Mouse (Mus musculus): ENCODE measurements around the gene Cnn1.
"Not testable (repeated sequence)": the region's sequence is repeated elsewhere in the genome, so short reads cannot be mapped to it uniquely, and the experiment has no call there.

The Cnn1 gene

DNA sequence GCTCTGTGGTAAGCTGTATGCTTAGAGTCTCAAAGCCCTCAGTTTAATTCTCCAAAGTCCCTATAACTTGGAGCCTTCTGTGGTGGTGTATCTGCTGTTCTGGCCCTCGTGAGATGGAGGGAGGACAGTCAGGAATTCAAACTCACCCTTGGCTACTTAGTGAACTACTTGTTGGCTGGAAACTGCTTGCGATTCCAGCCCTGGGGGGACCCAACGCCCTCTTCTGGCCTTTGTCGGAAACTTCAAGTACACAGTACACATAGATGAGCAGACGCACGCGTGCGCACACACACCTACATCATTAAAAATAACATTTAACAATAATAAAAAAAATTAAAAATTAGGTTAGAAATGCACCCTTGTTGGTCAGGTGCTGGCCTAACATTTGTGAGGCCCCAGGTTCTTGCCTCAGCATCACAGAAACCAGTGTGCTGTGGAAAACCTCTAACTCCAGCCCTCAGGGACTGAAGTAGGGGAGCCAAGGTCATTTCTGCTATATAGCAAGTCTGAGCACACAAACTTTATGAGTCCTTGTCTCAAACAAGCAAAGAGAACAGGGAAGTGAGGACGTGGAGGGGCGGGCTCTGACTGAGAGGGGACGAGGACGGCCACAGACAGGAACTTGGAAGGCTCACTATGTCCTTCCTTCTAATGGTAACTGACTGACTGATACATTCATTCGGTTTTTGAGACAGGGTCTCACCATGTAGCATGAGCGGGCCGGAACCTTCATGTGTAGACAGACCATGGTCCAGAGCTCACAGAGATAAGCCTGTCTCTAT lies 26.4 kb downstream of the Cnn1 start:
- DNase-seq (ENCODE audit: extremely low spot score): no peak

GRCm38 (mm10) chr9:22131226-22131981 lies 32.4 kb downstream of the Cnn1 start:
- peak; percentile 52 for DNase-seq (ENCODE audit: extremely low spot score)

DNA sequence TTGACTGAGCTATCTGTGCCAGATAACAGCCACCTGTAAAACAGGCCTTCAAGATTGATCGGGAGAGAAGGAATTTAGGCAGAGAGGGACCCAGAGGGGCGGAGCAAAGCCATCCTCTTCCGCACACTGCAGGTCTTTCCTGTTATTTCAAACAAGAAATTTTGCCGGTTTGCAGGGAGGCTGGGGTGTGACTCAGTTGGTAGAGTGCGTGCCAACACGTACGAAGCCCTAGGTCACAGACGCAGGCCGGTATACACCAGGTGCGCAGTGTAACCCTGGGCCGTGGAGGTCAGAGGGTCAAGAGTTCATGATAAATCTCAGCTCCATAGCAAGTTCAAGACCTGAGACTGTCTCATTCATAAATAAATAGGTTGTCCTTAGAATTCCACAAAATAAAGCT lies 33.2 kb downstream of the Cnn1 start:
- DNase-seq (ENCODE audit: extremely low spot score): no peak

GRCm38 (mm10) chr9:22134246-22134890 lies 35.4 kb downstream of the Cnn1 start:
- no peak for DNase-seq (ENCODE audit: extremely low spot score)

DNA sequence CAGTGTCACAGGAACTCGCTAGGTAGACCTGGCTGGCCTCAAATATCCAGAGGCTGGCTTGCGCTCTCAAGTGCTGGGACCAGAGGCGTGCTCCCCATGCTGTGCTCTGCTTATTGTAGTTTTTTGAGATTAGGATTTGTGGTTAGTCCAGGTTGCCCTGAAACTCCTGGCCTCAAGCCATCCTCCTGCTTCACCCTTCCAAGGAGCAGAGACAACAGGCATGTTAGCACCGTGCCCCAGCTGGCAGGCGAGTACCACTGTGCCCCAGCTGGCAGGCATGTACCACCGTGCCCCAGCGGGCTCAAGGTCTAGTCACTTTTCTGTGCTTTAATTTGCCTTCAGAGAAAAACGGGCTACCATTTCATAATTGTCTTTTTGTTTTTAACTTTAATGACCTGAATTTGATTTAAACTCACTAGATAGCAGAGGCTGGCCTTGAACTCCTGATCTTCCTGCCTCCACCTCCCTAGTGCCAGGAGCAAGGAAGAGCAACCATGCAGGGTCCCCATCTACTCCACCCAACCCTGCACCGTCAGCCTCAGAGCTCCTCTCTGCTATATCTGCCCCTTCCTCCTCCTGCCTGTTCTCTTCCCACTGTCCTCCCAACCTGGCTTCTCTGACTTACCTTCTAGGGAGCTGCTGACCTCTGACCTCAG lies 36.1 kb downstream of the Cnn1 start:
- no peak for DNase-seq (ENCODE audit: extremely low spot score)

GRCm38 (mm10) chr9:22135644-22136390 lies 36.8 kb downstream of the Cnn1 start, which contains the start of gene Acp5:
TSS of gene Acp5 (minus strand) at chr9:22135711.
- DNase-seq (ENCODE audit: extremely low spot score): no peak

DNA sequence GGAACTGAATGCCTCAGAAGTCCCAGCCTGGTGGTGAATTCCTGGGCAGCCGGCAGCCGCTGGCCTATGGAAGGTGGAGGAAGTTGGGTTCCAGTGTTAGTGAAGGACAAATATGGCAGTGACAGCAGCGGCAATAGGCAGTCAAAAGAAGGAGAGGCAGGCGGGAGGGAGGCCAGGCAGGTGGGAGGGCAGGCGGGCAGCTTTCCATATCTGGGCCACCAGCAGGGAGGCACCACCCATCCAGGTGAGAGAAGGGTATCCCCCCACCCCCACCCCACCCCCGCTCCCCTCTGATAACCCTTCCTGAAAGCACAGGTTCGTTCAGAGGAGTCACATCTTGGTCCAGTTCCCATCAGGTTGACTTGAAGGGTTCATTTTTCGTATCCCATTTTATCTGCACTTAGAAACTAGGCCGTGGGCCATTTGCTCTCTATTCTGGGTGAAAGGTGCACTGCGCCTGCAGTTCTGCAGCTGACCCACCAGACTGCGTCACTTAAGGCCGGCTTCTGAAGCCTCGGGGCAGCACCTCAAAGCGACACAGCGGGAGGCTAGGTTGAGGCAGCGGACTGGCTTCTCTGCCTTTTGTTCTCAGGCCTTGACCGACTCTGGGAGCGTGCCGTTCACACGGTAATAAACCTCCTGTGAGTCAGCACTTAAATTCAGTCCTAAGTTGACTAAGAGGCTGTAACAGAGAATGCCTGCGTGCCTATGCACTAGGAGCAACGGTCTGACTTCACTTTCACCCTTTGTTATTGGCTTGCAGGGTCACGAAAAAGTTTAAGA lies 37.9 kb downstream of the Cnn1 start:
- peak; percentile 38 for DNase-seq (ENCODE audit: extremely low spot score)

- DNase-seq (ENCODE audit: extremely low spot score): peak; percentile 24
Observed at GRCm38 (mm10) chr9:22138480-22138879, 39.5 kb downstream of the Cnn1 start.

DNA sequence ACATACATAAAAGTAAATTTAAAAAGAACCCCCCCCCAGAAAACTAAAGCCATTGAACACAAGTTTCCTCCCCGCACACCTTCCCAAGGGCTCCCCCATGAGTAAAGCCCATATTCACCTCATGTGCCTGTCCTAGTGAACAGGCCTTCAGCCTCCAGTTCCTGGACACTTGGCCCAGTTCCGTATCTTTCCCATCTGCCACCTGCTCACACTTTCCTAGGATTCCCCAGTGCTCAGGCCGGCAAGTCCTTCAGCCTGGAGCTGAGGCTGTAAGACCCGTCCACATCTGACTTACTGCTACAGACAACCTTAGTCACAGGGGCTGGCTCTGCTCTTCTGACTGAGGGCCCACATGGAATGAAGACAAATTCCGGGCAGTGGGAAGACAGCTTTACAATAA lies 40.7 kb downstream of the Cnn1 start:
- DNase-seq (ENCODE audit: extremely low spot score): no peak

DNA sequence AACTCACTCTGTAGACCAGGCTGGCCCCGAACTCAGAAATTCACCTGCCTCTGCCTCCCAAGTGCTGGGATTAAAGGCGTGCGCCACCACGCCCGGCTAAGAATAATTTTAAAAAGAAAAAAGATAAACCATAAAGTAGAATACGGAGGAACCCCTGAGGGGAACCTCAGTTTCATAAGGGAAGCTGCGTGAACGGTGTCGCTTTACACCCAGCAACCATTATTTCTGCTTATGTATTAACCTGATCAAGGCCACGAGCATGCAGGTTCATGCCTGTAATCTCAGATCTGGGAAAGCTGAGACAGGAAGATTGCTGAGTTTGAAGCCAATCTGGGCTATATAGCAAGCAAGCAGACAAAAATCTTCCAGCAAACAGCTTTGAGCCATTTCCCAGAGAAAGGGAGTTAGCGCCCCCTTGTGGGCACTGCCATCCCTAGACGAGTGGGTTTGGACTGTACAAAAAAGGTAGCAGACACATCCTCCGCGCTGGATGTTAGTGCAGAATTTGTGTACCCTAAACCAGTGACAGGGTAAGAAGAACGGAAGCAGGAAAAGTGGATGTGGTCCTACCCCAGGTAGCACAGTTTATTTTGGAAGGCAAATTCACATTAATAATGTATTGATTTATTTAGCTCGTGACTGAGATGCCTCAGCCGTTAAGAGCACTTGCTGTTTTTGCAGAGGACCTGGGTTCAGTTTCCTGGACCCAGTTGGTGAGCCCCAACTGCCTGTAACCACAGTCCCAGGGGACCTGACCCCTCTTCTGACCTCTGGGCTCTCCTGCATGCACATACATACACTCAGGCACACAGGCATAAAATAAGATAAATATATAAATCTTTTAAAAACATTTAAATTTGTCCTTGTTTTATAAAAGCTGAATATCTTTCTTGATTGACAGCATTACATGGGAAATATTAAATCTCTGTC lies 44.4 kb downstream of the Cnn1 start:
- peak; percentile 78 for DNase-seq (ENCODE audit: extremely low spot score)

DNA sequence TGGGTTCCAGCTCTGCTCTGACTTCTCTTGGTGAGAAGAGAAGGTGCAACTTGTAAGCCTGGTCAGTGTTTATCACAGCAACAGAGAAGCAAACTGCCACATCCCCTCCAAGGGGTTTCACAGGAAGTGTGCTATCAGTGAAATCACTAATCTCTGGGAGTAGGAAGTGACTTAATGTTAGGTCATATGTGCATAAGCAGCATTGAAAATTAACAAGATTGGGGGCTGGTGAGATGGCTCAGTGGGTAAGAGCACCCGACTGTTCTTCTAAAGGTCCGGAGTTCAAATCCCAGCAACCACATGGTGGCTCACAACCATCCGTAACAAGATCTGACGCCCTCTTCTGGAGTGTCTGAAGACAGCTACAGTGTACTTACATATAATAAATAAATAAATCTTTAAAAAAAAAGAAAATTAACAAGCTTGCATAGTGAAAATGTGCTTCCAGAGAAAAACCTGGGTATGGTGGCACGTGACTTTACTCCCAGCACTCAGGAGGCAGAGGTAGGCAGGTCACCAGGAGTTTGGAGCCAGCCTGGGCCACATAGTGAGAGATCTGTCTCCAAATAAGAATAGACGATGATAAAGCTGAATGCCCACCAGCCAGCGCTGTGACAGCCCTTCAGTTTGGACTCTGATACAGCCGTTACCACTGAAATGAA lies 45.4 kb downstream of the Cnn1 start:
- no peak for DNase-seq (ENCODE audit: extremely low spot score)

GRCm38 (mm10) chr9:22149426-22150248 lies 50.6 kb downstream of the Cnn1 start:
- DNase-seq (ENCODE audit: extremely low spot score): no peak

DNA sequence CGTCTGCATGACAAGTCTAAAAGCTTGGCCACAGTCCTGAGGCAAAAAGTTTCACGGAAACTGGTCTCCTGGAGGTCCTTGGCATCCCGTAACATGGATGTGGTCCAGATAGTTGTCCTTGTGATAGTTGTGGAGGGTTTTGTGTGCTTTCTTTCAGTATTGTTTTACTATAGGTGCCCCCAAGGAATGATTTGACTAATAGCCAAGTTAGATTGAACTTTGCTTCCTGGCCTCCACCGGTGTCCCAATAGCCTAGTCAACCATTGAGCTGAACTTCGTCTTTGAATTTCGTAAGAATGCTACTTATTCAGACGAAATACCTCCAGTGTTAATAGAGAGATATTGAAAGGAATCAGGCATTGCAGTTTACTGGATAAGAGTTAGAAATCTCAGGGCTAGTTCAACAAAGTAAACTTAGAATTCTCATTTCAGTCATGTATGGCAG lies 51.3 kb downstream of the Cnn1 start:
- not testable (repeated sequence) for DNase-seq (ENCODE audit: extremely low spot score)

- no peak for DNase-seq (ENCODE audit: extremely low spot score)
Observed at GRCm38 (mm10) chr9:22150946-22151345, 51.9 kb downstream of the Cnn1 start.

- DNase-seq (ENCODE audit: extremely low spot score): no peak
Observed at GRCm38 (mm10) chr9:22153810-22154209, 54.8 kb downstream of the Cnn1 start.

DNA sequence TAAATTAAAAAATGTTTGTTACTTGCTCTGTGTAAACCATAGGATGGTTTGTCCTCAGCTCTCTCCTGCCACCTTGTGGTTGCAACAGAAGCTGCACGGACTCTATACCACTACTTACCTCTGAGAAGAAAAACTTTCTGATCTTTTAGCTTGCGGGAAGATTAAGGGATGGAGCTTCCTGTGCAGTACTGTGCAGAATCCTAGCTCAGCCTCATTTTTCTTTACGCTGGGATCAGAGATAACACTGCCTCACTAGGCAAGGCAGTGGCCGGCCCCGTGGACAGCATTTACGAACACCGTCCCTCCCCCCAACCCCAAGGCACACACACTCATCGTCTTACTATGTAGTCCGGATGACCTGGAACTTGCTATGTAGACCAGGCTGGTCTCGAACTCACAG lies 56.6 kb downstream of the Cnn1 start:
- DNase-seq (ENCODE audit: extremely low spot score): peak; percentile 71

DNA sequence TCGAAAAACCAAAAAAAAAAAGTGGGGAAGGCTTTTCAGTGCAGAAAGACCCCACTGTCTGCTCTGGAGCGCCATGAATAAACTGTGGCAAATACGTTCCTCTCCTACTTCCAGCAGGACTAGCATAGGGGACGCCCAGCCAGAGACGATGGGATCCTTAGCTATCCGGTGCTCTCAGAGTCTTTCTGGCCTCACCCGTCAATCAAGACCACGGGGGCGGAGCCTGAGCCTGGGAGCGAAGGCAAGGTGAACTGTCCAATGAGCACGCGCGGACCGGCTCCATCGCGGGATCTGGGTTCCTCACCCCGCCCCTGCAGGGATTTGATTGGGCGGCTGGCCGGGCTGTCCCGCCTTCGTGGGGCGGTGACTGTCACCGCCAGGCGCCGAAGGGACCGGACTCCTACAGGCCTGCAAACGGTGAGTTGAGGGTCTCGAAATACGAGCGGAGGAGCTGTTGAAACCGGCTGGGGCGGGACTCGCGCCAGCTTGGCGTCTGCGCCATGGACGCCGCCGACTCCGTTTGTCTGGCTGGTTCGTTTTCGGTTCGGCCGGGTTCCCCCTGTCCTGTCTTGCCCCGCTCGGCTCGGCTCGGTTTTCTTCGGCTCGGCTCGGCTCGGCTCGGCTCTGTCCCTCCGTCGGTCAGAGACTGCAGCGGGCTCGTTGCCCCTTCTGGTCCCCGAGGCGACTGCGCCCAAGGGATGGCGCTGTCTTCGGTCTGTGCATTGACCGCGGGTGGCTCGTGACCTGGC lies 57.7 kb downstream of the Cnn1 start, which contains the start of gene Pigyl:
Gene Pigyl (plus strand): TSS at position 350 of the 749 bp plus-strand sequence.
- DNase-seq (ENCODE audit: extremely low spot score): peak; percentile 99

Measured in embryo, embryonic 9.5 days (tissue).